Mouse (Mus musculus) limb, embryonic 11.5 days (tissue): ENCODE data around the gene Fam49a. TPM values are rescaled to one million over a fixed set of nuclear protein-coding genes. Genes with fewer than 3 reads are reported as not detected.

Experiments used
- ATAC-seq: fragments of 200-750 bp; cut with Nextera tagmentation; 2 replicates; pipeline ENCODE4 v1.8.0; 2017; ENCODE audit warnings: low read depth; ENCODE audit not compliant: insufficient number of reproducible peaks, low FRiP score, low TSS enrichment
- DNase-seq: peaks from one replicate; pipeline ENCODE4 v3.0.0-alpha.2; 2015; ENCODE audit warnings: low spot score
- H3K27ac ChIP-seq: fragments of 300-500 bp; sonication (generic); replicated peaks from 2 replicates; pipeline ENCODE4 v1.5.1; 2014; ENCODE audit warnings: low read depth, mild to moderate bottlenecking, low read length
- H3K27me3 ChIP-seq: fragments of 300-500 bp; sonication (generic); 2 replicates; pipeline ENCODE4 v1.6.1; 2014; ENCODE audit warnings: mild to moderate bottlenecking, low read length, mixed read lengths; ENCODE audit not compliant: control insufficient read depth, insufficient read depth
- H3K36me3 ChIP-seq: fragments of 300-500 bp; sonication (generic); 2 replicates; pipeline ENCODE4 v1.6.1; 2014; ENCODE audit warnings: mild to moderate bottlenecking, low read length, moderate library complexity, mixed read lengths; ENCODE audit not compliant: control insufficient read depth, insufficient read depth
- H3K4me1 ChIP-seq: fragments of 300-500 bp; sonication (generic); 2 replicates; pipeline ENCODE4 v1.6.1; 2014; ENCODE audit warnings: low read length, mixed read lengths; ENCODE audit not compliant: control insufficient read depth, insufficient read depth
- H3K4me2 ChIP-seq: fragments of 300-500 bp; sonication (generic); 2 replicates; pipeline ENCODE4 v1.6.1; 2014; ENCODE audit warnings: low read depth, mild to moderate bottlenecking, moderate library complexity; ENCODE audit not compliant: severe bottlenecking
- H3K4me3 ChIP-seq: fragments of 300-500 bp; sonication (generic); 2 replicates; pipeline ENCODE4 v1.5.1; 2014; ENCODE audit warnings: low read depth, low read length
- H3K9ac ChIP-seq: fragments of 300-500 bp; sonication (generic); 2 replicates; pipeline ENCODE4 v1.6.1; 2014; ENCODE audit warnings: mild to moderate bottlenecking, low read length
- H3K9me3 ChIP-seq: fragments of 300-500 bp; sonication (generic); 2 replicates; pipeline ENCODE4 v1.6.1; 2016; ENCODE audit warnings: low read length; ENCODE audit not compliant: control insufficient read depth
- WGBS: fragments of 180-500 bp; shearing (Covaris S2); extraction: QIAGEN DNeasy Blood & Tissue Kit; methylation state at CpG from one replicate; pipeline ENCODE4 v1.1.7; 2014; 5-methylcytosine and 5-hydroxymethylcytosine counted together
- polyA plus RNA-seq: library from polyadenylated mRNA; unstranded; fragments of >200 nt; fragmentation: Nextera tagmentation; extraction: Ambion mirVana; gene quantifications from 2 replicates; pipeline ENCODE4 v1.2.1, GENCODE M21; 2014

The Fam49a gene
- polyA plus RNA-seq, 1 experiment from 2014 or later = 7.5 TPM

GRCm38 (mm10) chr12:12294380-12295171 is 32.6 kb downstream of the Fam49a start:
- ATAC-seq (no peak), DNase-seq (no peak)
- no peak overlapping the region for H3K27ac ChIP-seq
- H3K27me3 ChIP-seq = no peaks in the 10 kb centered on the region
- H3K4me2 ChIP-seq = no peak overlapping the region
- WGBS = 89% methylated on average over 5 of the region's 5 CpGs
- no peak overlapping the region for H3K9ac ChIP-seq
- no peaks in the 10 kb centered on the region for H3K4me1 ChIP-seq
- no peaks in the 10 kb centered on the region for H3K9me3 ChIP-seq
- no peak overlapping the region for H3K4me3 ChIP-seq
- no peaks in the 10 kb centered on the region for H3K36me3 ChIP-seq

- Histone ChIP-seq H3K36me3 (no peaks in the 10 kb centered on the region), H3K4me3 (no peak overlapping the region), H3K27ac (no peak overlapping the region), H3K27me3 (no peaks in the 10 kb centered on the region), H3K4me2 (no peak overlapping the region), H3K9me3 (no peaks in the 10 kb centered on the region; the same call in 1 of the 2 replicates), H3K4me1 (peaks cover 5% of the 10 kb centered on the region; the same call in 1 of the 2 replicates), H3K9ac (no peak overlapping the region)
- ATAC-seq (no peak), DNase-seq (no peak)
- WGBS = 88% methylated on average over 7 of the region's 7 CpGs
These were observed 36.5 kb downstream of the Fam49a start for GRCm38 (mm10) chr12:12298451-12298850.

GRCm38 (mm10) chr12:12299303-12299702 is 37.4 kb downstream of the Fam49a start:
- ATAC-seq (no peak), DNase-seq (no peak)
- Histone ChIP-seq H3K27ac (no peak overlapping the region), H3K4me3 (no peak overlapping the region), H3K9ac (no peak overlapping the region), H3K4me2 (no peak overlapping the region), H3K9me3 (no peaks in the 10 kb centered on the region; the same call in 1 of the 2 replicates), H3K4me1 (peaks cover 5% of the 10 kb centered on the region; the same call in 1 of the 2 replicates), H3K27me3 (no peaks in the 10 kb centered on the region), H3K36me3 (no peaks in the 10 kb centered on the region)
- 80% methylated on average over 2 of the region's 2 CpGs for WGBS

- no peak for DNase-seq
- Histone ChIP-seq H3K9ac (no peak overlapping the region), H3K36me3 (no peaks in the 10 kb centered on the region), H3K27me3 (no peaks in the 10 kb centered on the region), H3K27ac (no peak overlapping the region), H3K4me1 (peaks cover 5% of the 10 kb centered on the region; the same call in 1 of the 2 replicates), H3K4me2 (no peak overlapping the region), H3K4me3 (no peak overlapping the region), H3K9me3 (no peaks in the 10 kb centered on the region; the same call in 1 of the 2 replicates)
- 52% methylated on average over 2 of the region's 2 CpGs for WGBS
- ATAC-seq = no peak
These were observed 39.2 kb downstream of the Fam49a start for GRCm38 (mm10) chr12:12301149-12301548.

GRCm38 (mm10) chr12:12301815-12302214 is 39.9 kb downstream of the Fam49a start:
- peaks cover 5% of the 10 kb centered on the region; the same call in 1 of the 2 replicates for H3K4me1 ChIP-seq
- H3K9ac ChIP-seq = no peak overlapping the region
- 40% methylated on average over 4 of the region's 4 CpGs for WGBS
- H3K27ac ChIP-seq = no peak overlapping the region
- H3K9me3 ChIP-seq = no peaks in the 10 kb centered on the region; the same call in 1 of the 2 replicates
- no peak for ATAC-seq
- H3K4me2 ChIP-seq = no peak overlapping the region
- no peaks in the 10 kb centered on the region for H3K36me3 ChIP-seq
- no peak overlapping the region for H3K4me3 ChIP-seq
- DNase-seq = no peak
- H3K27me3 ChIP-seq = no peaks in the 10 kb centered on the region

- H3K9me3 ChIP-seq = no peaks in the 10 kb centered on the region; the same call in 1 of the 2 replicates
- no peak overlapping the region for H3K4me3 ChIP-seq
- 92% methylated on average over 3 of the region's 3 CpGs for WGBS
- H3K4me2 ChIP-seq = no peak overlapping the region
- H3K4me1 ChIP-seq = peaks cover 5% of the 10 kb centered on the region; the same call in 1 of the 2 replicates
- no peak for DNase-seq
- no peak overlapping the region for H3K9ac ChIP-seq
- H3K36me3 ChIP-seq = no peaks in the 10 kb centered on the region
- no peak overlapping the region for H3K27ac ChIP-seq
- no peak for ATAC-seq
- H3K27me3 ChIP-seq = no peaks in the 10 kb centered on the region
These were observed 44.3 kb downstream of the Fam49a start for GRCm38 (mm10) chr12:12306214-12306613.

GRCm38 (mm10) chr12:12306814-12307213 is 44.9 kb downstream of the Fam49a start:
- H3K27me3 ChIP-seq = no peaks in the 10 kb centered on the region
- WGBS = 91% methylated on average over 6 of the region's 6 CpGs
- DNase-seq (no peak), ATAC-seq (no peak)
- no peak overlapping the region for H3K9ac ChIP-seq
- no peaks in the 10 kb centered on the region; the same call in 1 of the 2 replicates for H3K9me3 ChIP-seq
- peaks cover 3% of the 10 kb centered on the region; the same call in 1 of the 2 replicates for H3K4me1 ChIP-seq
- no peak overlapping the region for H3K27ac ChIP-seq
- H3K4me2 ChIP-seq = no peak overlapping the region
- no peak overlapping the region for H3K4me3 ChIP-seq
- no peaks in the 10 kb centered on the region for H3K36me3 ChIP-seq

GRCm38 (mm10) chr12:12307245-12307644 is 45.3 kb downstream of the Fam49a start:
- no peaks in the 10 kb centered on the region for H3K27me3 ChIP-seq
- no peaks in the 10 kb centered on the region for H3K4me1 ChIP-seq
- DNase-seq = no peak
- H3K27ac ChIP-seq = no peak overlapping the region
- H3K36me3 ChIP-seq = no peaks in the 10 kb centered on the region
- WGBS = 92% methylated on average over 8 of the region's 8 CpGs
- no peak overlapping the region for H3K9ac ChIP-seq
- ATAC-seq = no peak
- no peak overlapping the region for H3K4me2 ChIP-seq
- no peak overlapping the region for H3K4me3 ChIP-seq
- H3K9me3 ChIP-seq = no peaks in the 10 kb centered on the region; the same call in 1 of the 2 replicates
